Mouse (Mus musculus): ENCODE results near the gene Zbtb8os.

The Zbtb8os gene

DNA sequence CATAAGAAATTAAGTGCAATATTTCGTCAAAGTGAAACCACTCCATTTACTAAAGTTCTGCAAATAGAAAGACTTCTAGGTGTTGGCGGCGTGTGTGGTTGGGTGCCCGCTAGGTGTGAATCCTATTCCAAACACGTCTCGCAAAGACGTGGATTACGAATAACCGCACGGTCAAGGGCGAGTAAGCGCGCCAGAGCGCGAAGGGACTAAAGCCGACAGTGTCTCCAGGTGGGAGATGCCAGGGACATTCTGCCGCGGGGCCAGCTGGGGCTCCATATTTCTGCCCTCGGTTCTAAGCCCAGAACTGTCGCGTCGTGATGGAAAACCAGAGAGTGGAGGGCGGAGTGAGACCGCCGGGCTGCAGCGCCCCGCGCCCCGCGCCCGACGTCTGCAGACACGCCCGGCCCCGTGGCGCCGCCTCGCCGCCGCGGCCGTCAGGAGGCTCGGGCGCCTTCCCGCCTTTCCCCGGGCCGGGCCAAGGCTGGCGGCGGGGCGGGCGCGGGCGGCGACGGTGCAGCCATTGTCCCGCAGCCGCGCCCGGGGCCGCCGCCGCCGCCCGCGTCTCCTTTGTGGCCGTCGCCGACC is 41.6 kb downstream of the Zbtb8os start:
- DNase-seq (ENCODE audit: low read depth, low spot score): no peak

DNA sequence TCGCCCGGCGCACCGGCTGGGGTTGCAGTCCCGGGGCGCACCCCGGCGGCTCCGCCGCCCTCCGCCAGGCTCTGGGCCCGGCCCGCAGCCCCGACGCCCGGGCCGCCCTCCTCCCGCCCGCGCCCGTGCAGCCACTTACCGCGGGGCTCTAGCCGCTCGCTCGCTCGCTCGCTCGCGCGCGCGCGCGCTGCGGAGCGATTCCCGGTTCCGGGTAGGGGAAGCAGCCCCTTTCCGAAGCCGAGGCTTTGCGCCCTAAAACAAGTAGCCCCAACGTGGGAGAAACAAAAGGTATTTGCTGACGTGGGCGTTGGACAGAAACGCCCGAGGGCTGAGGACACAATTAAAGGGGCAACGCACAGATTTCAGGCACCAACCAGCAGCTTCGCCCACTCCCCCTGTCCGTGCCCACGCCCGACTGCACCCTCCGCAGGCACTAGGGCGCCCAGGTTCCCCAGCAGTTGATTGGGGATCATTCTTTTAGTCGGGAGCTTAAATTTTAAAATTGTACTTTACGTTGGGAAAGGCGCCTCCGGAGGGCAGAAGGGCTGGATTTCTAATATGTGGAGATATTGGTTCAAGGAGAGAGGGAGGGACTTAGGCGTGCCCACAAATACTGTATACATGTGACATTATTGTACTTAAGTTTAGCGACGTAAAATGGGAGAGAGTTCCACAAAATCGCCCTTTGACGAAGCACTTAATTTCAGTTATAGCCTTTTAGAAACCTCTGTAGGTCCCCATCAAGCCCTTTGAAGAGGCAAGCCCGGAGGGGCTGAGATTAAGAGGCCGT is 42.3 kb downstream of the Zbtb8os start, which contains the start of gene Zbtb8a:
Gene Zbtb8a, minus strand, starts transcription at position 516 of the 790 bp plus-strand sequence.
- no peak for DNase-seq (ENCODE audit: low read depth, low spot score)

DNA sequence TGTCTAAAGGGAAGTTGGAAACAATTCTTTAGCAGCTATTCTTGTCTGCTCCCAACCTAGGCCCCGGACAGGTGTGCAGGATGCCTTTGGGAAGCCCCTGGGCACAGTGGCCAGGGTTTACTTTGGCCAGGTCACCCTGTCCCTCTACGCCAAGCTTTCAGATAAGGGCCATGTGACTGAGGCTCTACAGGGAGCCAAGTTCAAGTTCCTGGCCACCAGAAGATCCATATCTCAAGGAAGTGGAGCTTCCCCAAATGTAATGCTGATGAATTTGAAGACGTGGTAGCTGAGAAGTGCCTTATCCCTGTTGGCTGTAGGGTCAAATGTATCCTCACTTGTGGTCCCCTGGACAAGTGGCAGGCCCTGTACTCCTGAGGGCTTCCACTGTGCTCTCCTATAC is 44.3 kb downstream of the Zbtb8os start:
- DNase-seq (ENCODE audit: low read depth, low spot score): no peak

DNA sequence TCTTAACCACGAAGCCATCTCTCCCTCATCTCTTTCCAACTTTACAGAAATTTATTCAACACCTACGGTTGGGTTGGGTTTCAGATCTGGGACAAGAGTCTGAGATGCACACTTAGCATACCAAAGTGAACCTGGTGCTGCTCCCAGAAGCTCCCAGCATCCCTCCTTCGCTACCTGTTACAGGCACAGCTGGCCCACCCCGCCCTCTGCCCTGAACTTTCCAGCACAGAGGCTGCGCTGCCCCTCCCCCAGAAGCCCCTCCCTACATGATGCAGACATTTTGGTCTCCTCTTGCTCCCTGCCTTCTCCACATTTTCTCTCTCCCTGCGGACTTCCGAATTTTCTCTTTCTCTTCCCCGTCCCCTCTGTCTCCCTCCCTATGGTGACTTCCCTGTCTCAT is 45.7 kb downstream of the Zbtb8os start:
- no peak for DNase-seq (ENCODE audit: low read depth, low spot score)

DNA sequence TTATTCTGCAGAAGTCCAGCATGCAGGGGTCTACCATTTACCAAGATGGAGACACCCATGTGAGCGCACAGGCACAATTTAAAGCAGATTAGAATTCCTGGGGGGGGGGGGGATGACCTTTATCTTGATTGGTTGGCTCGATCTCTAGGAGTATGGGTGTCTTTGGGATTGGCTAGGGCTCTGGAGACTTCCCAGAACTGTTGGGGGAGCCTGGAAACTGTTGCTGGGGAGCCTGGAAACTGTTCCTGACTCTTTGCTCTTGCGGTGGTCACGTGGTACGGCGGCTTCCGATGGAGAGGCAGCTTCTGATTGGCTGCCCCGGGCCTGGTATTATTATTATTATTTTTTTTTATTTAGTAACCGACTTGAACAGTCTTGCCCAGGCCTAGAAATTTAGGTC is 46.5 kb downstream of the Zbtb8os start:
- DNase-seq (ENCODE audit: low read depth, low spot score): no peak

DNA sequence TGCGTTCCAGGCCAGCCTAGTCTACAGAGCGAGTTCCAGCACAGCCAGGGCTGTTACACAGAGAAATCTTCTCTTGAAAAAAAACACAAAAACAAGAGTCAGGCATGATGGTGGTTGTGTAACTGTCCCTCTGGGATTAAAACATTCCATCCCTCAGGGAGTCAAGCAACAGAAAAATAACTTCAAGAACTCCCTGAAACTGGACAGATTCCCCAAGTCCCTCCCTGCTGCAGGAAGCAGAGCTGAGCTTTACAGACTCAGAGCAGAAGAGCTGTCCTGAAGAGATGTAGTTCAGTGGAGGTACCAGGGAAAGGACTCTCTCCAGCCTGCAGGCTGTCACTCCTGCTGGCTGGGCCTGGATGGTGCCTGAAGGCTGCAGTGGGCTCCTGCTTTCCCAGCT is 47.0 kb downstream of the Zbtb8os start:
- no peak for DNase-seq (ENCODE audit: low read depth, low spot score)

DNA sequence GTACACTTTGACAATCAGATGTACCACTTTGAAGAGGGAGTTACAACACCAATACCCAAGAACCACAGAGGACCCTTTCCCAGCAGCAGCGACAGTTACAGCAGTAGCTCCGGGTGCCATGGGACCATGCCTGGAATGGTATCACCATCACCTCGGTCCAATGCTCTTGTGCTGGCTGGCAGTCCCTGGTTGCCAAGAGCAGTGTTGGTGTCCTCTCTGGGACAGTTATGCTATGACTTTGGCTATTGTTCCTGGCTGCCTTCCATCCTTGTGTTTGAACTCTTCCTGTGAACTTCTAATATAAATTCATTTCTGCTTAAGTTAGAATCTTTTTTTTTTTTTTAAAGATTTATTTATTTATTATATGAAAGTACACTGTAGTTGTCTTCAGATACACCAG is 48.1 kb downstream of the Zbtb8os start:
- DNase-seq (ENCODE audit: low read depth, low spot score): no peak

DNA sequence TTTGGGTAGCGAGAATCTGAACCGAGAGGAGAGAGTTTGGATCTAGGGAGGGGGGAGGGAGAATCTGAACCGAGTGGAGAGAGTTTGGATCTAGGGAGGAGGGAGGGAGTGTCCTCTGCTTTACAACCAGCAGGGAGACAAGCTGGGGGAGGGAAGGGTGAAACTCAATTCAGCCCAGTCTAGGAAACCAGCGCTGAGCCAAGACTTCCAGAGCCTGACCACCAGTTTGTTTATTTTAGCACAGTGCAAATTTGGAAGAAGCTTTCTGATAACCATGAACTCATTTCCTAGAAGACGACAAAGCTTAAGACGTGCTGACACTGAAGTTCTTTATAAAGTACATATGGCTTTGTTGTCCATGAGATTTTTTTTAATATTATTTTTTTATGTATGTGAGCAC is 48.9 kb downstream of the Zbtb8os start:
- no peak for DNase-seq (ENCODE audit: low read depth, low spot score)

DNA sequence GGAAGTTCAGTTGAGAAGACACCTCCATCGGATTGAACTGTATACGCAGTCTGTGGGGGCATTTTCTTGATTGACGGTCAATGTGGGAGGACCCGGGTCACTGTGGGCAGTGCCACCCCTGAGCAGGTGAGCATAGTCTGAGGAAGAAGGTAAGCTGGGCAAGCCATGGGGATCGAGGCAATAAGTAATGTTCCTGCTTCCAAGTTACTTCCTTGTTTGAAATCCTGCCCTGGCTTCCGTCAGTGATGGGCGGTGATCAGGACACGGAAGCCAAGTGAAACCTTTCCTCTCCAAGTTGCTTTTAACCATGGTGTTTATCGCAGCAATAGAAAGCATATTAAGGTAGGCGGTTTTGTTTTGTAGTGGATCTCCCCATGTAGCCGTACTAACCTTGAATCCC is 50.2 kb downstream of the Zbtb8os start:
- DNase-seq (ENCODE audit: low read depth, low spot score): no peak

DNA sequence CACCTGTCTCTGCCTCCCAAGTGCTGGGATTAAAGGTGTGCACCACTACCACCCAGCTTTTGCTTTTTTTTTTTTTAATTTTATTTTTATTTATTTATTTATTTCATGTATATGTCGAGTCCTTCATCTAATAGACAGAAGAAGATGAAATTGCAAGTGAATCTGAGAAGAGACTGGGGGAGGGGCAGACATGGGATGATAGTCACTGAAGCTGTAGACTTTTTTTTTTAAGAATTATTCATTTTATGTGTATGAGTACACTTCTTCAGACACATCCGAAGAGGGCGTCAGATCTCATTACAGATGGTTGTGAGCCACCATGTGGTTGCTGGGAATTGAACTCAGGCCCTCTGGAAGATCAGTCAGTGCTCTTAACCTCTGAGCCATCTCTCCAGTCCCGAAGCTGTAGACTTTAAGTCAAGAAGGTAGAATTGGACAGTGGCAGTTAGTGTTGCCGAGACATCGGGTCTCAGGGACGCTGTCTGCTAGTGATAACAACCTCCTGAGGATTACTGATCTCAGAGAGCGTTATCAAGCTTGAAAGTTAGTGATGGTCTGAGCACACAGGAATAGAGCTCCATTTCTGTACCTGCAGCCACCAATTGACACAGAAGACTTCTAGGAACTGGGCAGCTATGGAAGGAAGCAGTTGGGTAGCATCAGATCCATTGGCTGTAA is 50.9 kb downstream of the Zbtb8os start:
- DNase-seq (ENCODE audit: low read depth, low spot score): no peak

DNA sequence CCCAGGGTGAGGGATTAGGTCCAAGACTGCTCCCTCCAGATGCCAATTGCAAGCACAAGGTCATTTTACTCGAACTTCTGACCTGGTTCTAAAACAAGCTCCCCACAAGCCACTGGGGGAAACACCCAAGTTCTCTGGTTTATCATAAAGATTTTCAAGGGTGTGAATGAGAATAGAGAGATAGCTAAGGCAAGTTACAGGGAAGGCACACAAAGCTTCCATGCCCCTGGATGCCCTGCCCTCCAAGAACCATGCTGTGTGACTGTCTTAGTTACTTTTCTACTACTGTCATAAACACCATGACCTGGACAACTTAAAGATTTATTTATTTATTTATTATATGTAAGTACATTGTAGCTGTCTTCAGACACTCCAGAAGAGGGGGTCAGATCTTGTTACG is 51.5 kb downstream of the Zbtb8os start:
- DNase-seq (ENCODE audit: low read depth, low spot score): no peak

DNA sequence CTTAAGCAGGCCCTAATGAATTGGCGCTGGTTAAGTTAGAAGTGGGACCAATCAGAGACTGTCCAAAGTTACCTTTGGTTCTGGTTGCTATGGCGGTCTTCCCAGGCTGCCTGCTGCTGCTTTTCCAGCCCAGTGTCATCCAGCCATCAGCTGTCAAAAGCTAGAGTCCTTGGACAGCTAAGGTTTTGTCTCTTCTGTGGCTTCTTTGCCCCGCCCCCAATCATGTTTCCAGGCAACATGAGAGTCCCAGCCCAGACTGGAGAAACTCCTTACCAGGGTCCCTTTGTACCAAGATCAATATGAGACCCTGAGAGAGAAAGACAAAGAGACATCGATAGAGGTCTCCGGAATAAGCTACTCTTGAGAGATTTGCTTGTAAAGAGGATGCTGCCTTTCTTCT is 52.9 kb downstream of the Zbtb8os start:
- no peak for DNase-seq (ENCODE audit: low read depth, low spot score)

DNA sequence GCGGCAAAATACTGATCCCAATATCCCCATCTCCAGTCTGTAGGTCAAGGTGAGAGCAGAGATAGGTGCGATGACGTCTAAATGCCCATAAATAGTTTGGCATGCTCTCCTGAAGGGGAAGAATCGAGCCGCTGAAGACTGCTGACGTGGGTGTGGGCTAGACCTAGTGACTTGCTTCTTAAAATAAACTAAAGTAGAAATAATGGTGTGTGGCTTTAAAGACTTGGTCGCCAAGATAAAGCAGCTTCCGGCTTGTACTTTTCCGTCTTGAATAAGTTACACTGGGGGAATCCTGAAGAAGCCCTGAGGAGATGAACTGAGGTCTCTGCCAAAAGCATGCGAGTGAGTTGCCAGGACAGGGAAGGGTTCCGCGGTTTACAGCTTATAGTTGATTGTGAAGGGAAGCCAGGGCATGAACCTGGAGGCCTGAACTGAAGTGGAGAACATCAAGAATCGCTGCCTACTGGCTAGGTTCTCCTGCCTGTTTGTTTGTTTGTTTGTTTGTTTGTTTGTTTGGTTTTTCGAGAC is 54.8 kb downstream of the Zbtb8os start:
- DNase-seq (ENCODE audit: low read depth, low spot score): no peak

DNA sequence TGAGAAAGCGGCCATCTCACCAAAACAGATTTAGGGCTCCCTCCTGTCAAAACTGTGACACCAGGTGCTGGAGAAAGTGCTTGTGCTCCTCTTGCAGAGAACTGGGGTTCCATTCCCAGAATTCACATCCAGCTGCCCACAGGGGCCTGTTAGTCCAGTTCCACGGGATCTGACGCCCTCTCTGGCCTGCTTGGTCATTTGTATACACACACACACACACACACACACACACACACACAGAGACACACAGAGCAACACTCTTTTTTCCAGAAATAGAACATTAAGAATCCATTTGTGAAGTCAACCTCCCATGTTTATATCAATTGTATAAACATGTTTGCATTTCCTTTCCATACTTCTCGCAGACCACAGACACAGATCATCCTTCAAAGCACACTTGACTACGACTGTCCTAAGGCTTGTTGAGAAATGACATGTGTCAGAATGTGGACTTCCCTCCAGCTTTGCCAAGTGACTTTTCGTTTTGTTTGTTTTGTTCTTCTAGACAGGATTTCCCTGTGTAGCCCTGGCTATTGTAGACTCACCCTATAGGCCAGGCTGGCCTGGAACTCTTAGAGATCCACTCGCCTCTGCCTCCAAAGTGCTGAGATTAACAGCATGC is 55.6 kb downstream of the Zbtb8os start:
- no peak for DNase-seq (ENCODE audit: low read depth, low spot score)

DNA sequence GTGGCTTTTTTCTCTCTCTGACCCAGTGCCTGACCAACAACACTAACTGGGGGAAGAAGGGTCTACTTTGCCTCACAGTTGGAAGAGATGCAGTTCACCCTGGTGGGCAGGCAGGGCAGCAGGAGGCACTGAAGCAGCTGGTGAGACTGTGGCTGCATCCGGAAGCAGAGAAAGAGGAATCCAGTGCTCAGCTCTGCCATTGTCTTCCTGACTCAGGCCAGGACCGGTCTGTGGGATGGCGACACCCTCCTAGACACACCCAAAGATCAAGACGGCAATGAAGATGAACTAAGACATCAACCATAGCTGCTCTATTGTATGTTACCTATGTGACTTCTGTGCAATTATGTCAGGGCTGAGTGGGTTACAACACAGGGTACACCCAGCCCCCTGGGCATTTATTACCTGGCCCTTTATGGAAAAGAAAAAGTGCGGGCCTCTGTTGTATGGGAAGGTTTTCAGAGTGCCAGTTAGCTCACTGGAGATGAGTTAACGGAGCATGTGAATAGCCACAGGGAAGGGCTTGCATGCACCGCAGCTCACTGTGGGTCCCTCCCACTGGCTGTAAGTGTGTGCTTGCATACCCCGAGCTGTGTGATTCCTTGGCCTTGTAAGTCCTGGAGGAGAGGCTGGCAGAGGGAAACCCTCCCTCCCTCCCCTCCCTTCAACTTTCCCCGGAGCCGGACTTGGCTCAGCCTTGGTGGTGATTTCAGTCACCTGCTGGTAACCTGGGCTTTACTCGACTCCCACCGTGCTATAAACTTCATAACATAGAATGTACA is 58.8 kb downstream of the Zbtb8os start:
- DNase-seq (ENCODE audit: low read depth, low spot score): no peak

DNA sequence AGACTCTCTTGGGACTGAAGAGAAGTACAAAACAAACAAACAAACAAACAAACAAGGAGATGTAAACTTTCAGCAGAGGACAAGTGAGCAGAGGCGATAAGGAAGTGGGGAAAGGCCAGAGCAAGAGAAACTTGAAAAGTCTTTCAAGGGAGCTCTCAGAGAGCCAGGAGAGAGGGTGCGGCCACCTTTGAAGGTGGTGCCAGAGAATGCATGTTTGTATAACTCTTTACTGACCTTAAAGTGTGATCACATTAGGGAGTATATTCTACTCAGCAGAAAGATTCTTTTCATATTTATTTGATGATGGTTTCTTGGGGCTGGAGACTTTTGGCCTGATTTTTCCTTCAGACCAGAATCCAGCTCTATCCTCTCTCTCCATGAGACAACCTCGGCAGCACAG is 61.5 kb downstream of the Zbtb8os start:
- no peak for DNase-seq (ENCODE audit: low read depth, low spot score)

DNA sequence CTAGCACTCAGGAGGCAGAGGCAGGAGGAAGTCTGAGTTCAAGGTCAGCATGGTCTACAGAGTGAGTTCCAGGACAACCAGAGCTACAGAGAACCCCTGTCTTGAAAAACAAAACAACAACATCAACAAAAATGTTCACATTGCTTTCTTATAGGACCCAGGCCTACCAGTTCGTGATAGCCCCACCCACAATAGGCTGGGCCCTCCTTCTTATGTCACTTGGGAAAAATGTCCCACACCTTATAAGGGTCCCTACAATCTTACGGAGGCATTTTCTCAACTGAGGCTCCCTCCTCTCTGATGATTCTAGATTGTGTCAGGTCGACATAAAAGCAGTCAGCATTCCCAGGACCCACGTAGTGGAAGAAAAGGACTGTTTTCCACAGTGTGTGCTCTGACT is 64.3 kb downstream of the Zbtb8os start:
- no peak for DNase-seq (ENCODE audit: low read depth, low spot score)

Data from retina, adult 2 months (tissue).